Mouse (Mus musculus) CH12F3 (cell line): ENCODE results near the gene Urad.

Experiments used
- in situ Hi-C: fragments of 300-500 bp; cut with MboI; formaldehyde crosslinking; loops from 2 replicates; pipeline ENCODE4 v1.14.3; 2020; ENCODE audit warnings: low sequenced_read_pairs

The Urad gene

GRCm38 (mm10) chr5:147322183-147322582 is at the start of gene Urad:
Gene Urad, minus strand, starts transcription at chr5:147322440.
- in situ Hi-C loops: loop anchor here (10.0 kb wide), 1 partner anchor 647 kb away; no protein-coding TSS in a partner anchor

GRCm38 (mm10) chr5:147370276-147370675 is 48.0 kb upstream of the Urad start:
- in situ Hi-C loops: no loop called here

GRCm38 (mm10) chr5:147368221-147368620 is 46.0 kb upstream of the Urad start:
- in situ Hi-C loops: no loop called here

GRCm38 (mm10) chr5:147365995-147366765 is 43.9 kb upstream of the Urad start:
- in situ Hi-C loops: no loop called here

GRCm38 (mm10) chr5:147363054-147363453 is 40.8 kb upstream of the Urad start:
- in situ Hi-C loops: no loop called here

GRCm38 (mm10) chr5:147358481-147358880 is 36.2 kb upstream of the Urad start:
- in situ Hi-C loops: no loop called here

GRCm38 (mm10) chr5:147357536-147357935 is 35.3 kb upstream of the Urad start:
- in situ Hi-C loops: no loop called here

- in situ Hi-C loops: no loop called here
Measured at GRCm38 (mm10) chr5:147356260-147357055, 34.2 kb upstream of the Urad start.

GRCm38 (mm10) chr5:147355788-147356187 is 33.5 kb upstream of the Urad start:
- in situ Hi-C loops: no loop called here

- in situ Hi-C loops: no loop called here
Measured at GRCm38 (mm10) chr5:147354985-147355384, 32.7 kb upstream of the Urad start.

GRCm38 (mm10) chr5:147354161-147354780 is 32.0 kb upstream of the Urad start:
- in situ Hi-C loops: no loop called here

- in situ Hi-C loops: no loop called here
Measured at GRCm38 (mm10) chr5:147351931-147352330, 29.7 kb upstream of the Urad start.

- in situ Hi-C loops: loop anchor here (25.0 kb wide), 1 partner anchor 491 kb away; no protein-coding TSS in a partner anchor
Measured at GRCm38 (mm10) chr5:147345981-147346380, 23.7 kb upstream of the Urad start.

GRCm38 (mm10) chr5:147343904-147344303 is 21.7 kb upstream of the Urad start:
- in situ Hi-C loops: loop anchor here (25.0 kb wide), 1 partner anchor 493 kb away; no protein-coding TSS in a partner anchor

GRCm38 (mm10) chr5:147342901-147343300 is 20.7 kb upstream of the Urad start:
- in situ Hi-C loops: loop anchor here (25.0 kb wide), 1 partner anchor 494 kb away; no protein-coding TSS in a partner anchor

- in situ Hi-C loops: loop anchor here (25.0 kb wide), 1 partner anchor 496 kb away; no protein-coding TSS in a partner anchor
Measured at GRCm38 (mm10) chr5:147340741-147341414, 18.6 kb upstream of the Urad start.

GRCm38 (mm10) chr5:147339560-147339959 is 17.3 kb upstream of the Urad start:
- in situ Hi-C loops: loop anchor here (25.0 kb wide), 1 partner anchor 498 kb away; no protein-coding TSS in a partner anchor

GRCm38 (mm10) chr5:147338967-147339366 is 16.7 kb upstream of the Urad start:
- in situ Hi-C loops: loop anchor here (25.0 kb wide), 1 partner anchor 498 kb away; no protein-coding TSS in a partner anchor

- in situ Hi-C loops: loop anchor here (25.0 kb wide), 1 partner anchor 505 kb away; no protein-coding TSS in a partner anchor
Measured at GRCm38 (mm10) chr5:147332711-147333110, 10.5 kb upstream of the Urad start.

- in situ Hi-C loops: loop anchor here (25.0 kb wide), 1 partner anchor 506 kb away; no protein-coding TSS in a partner anchor
Measured at GRCm38 (mm10) chr5:147331547-147331946, 9.3 kb upstream of the Urad start.
